Mouse (Mus musculus) heart, adult 2 months (tissue): ENCODE measurements around the gene Bzw1.

ENCODE experiments used
- CTCF ChIP-seq: fragments of 200-600 bp; IDR thresholded peaks from 2 replicates; pipeline ENCODE4 v1.8.1; 2022; ENCODE audit warnings: antibody characterized with exemption, mild to moderate bottlenecking, moderate library complexity
- EP300 ChIP-seq: fragments of 200-500 bp; IDR thresholded peaks from 2 replicates; pipeline ENCODE4 v1.6.1; 2011; ENCODE audit warnings: low read depth, low read length, control low read depth; ENCODE audit not compliant: insufficient read depth
- POLR2A ChIP-seq: fragments of 200-500 bp; IDR thresholded peaks from 2 replicates; pipeline ENCODE4 v1.6.1; 2011; ENCODE audit warnings: mild to moderate bottlenecking, low read depth, low read length, control low read depth; ENCODE audit not compliant: insufficient read depth

DNA sequence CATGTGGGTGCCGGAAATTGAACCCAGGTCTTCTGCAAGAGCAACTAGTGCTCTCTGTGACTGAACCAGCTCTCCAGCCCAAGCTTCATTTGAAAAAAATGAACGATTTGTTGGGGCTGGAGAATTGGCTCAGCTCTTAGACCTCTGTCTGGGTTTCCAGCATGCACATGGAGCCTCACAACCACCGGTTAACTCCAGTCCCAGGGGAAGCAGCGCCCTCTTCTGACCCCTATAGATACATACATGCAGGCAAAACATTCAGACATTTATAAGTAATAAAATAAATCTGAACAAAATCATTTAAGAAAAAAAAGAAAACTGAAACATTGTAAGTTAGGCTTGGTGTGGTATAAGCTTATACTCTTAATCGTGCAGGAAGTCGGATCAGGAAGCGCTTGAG lies 55.7 kb downstream of the Bzw1 start:
- TF ChIP-seq CTCF, result 0 out of 2 replicates have a peak, but pooled peaks have one; percentile 3
- no peak for TF ChIP-seq POLR2A
- TF ChIP-seq EP300, result no peak
